Mouse (Mus musculus) brain, embryonic 14.5 days (tissue): ENCODE data around the gene AU040320.
A peak's percentile ranks its signal among the peaks of the same experiment; 100 is the strongest.

Source experiments
- CTCF ChIP-seq: fragments of 200-500 bp; IDR thresholded peaks from 2 replicates; pipeline ENCODE4 v1.5.1; 2012; ENCODE audit warnings: inconsistent platforms, mild to moderate bottlenecking, moderate library complexity, borderline replicate concordance; ENCODE audit not compliant: insufficient read depth, insufficient read length; ENCODE audit errors: extremely low read depth
- POLR2A ChIP-seq: fragments of 200-500 bp; IDR thresholded peaks from 2 replicates; pipeline ENCODE4 v1.6.1; 2012; ENCODE audit warnings: mild to moderate bottlenecking, inconsistent platforms, borderline replicate concordance; ENCODE audit not compliant: poor library complexity, insufficient read depth, insufficient read length, severe bottlenecking; ENCODE audit errors: extremely low read depth

DNA sequence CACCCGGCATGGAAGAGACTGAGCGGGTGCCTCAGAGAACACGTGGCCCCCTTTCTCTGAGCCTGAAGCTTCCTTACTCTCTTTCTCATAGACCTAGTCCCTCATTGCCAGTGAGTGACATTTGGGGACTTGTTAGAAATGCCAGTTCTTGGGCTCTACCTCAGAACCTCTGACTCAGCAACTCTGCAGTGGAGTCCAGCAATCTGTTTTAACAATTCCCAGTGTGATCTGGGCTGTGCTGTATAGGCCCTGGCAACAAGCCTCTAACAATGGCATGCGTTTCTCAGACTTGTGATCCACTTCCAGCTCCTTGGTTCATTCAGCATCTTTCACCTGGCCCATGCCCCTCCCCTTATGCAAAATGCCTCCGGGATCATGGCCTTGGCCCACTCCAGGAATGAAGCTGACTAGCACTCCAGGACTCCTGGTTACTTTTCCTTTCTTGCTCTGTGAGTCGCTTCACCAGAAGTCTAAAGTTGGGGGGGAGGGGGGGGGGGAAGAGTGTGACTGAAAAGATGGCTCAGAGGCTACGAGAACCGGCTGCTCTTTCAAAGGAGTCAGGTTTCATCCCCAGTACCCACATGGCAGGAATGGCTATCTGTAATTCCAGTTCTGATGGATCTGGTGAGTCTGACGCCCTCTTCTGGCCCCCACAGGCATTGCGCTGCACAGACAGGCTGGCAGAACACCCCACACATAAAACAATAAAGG, 13.2 kb upstream of the AU040320 start:
- TF ChIP-seq POLR2A (no peak), CTCF (peak; percentile 48; the same call in 1 of the 2 replicates)
